Mouse (Mus musculus) testis, postnatal 14 days (tissue): Measurements from ENCODE around the gene Pou4f1.
A peak's percentile ranks its signal among the peaks of the same experiment; 100 is the strongest.

Source experiments
- DNase-seq: peaks from one replicate; pipeline ENCODE4 v3.0.0; 2021; ENCODE audit warnings: low spot score

The Pou4f1 gene

GRCm38 (mm10) chr14:104456976-104457375, 10.8 kb downstream of the Pou4f1 start:
- no peak for DNase-seq

- DNase-seq, result peak; percentile 48
Observed at GRCm38 (mm10) chr14:104453824-104454223, 14.0 kb downstream of the Pou4f1 start.

GRCm38 (mm10) chr14:104434293-104434692, 33.5 kb downstream of the Pou4f1 start:
- DNase-seq, result no peak

DNA sequence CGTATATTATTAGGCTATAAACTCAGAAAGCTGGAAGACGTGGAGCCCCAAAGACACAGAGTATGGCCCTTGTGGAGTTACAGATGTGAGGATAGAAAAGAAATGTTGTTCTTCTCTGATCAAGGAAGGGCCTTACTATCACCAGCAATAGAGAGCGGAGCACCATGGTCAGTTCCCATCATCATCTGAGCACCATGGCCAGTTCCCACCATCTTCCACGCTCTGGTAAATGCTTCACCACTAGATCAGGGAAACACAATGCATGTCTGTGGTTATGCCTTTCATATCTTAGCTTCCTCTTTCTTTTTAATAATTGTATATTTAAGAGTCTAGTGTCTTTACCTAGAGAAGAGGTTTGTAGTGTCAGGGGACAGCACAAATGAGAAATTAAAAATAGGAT, 37.0 kb downstream of the Pou4f1 start:
- DNase-seq, result no peak

- DNase-seq, result no peak
Observed at GRCm38 (mm10) chr14:104423688-104424470, 43.9 kb downstream of the Pou4f1 start.
